Mouse (Mus musculus) lung, adult 2 months (tissue): ENCODE results near the gene 6430548M08Rik.

Experiments used
- CTCF ChIP-seq: fragments of 200-500 bp; IDR thresholded peaks from 2 replicates; pipeline ENCODE4 v1.5.1; 2011; ENCODE audit warnings: mild to moderate bottlenecking, low read length, control low read depth; ENCODE audit not compliant: insufficient read depth
- POLR2A ChIP-seq: fragments of 200-500 bp; IDR thresholded peaks from 2 replicates; pipeline ENCODE4 v1.6.1; 2011; ENCODE audit warnings: low read depth, mild to moderate bottlenecking, control low read depth, low read length, borderline replicate concordance; ENCODE audit errors: extremely low read depth

GRCm38 (mm10) chr8:120161658-120162403, 47.9 kb downstream of the 6430548M08Rik start:
- no peak for TF ChIP-seq CTCF
- TF ChIP-seq POLR2A: no peak
